Mouse (Mus musculus): Measurements from ENCODE around the gene Creld2.

The Creld2 gene

DNA sequence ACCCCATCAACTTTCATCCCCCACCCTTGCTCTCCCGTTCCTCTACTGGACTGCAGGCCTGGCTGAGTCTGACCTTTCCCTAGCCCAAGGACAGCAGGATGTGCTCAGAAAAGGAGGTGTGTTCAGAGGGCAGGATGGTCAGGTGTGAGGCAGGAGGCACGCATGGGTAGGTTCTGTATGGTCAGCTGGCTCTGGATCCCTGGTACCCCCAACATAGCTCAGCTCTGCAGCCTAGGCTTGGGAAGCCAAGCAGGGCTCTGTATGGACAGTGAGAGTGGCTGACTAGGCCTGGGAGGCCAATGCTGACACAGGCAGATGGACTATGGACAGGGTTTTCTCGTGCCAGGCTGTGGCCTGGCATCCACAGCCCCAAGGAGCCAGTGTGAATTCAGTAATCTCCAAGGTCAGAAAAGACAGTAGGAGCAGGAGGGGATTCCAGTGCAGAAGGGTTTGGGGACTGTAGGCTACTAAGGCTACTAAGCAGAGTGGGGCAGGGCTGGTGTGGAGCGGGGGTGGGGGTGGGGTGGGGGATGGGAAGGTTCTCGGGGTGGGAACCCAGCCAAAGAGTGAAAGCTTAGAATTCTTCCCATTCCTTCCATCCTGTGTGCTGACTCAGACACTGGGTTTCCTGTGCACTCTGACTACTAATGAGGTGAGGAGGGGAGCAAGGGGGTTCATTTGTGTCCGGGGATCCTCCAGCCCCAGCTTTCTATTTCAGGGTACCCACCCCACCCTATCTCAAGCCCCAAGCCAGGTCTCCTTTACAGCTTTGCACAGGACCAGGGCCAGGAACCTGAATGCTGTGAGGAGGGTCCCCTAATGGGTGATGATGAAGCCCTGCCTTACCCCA lies 34.9 kb downstream of the Creld2 start:
- DNase-seq, result no peak

DNA sequence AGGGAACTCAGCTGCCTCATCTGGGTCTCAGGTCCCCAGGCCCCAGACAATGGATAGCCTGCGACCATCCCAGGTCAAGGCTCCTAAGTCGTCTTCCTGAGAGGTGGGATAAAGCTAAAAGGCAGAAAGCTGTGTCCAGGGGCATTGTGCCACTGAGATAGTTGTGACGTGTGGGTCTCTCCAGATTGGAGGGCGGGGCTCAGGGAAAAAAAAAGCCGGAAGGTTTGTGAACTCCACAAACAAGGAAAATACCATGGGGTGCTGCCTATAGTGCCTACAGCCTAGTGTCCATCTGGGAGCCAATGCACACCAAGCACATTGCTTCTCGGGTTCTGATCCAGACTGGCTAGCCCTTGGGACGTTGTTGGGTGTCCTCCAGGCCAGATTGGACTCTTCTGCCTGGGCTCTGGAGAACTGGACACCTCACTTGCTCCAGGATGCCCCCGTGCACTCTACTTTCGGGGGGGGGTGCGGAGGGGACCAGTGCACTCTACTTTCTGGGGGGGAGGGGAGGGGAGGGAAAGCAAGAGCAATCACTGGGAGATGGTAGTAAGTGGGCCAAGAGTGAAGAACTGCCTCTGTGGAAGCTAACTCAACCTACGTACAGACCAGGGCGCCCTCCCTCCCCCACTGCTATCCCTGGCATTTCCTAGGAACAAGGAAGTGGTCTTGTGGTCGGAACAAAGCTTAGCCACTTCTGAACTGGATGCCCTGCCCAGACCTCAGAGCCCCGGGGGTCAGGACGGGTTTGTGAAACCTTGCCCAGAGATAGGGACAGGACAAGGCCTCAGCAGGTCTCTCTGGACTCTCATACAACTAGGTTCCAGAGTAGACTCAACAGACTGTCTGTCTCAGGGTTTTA lies 35.8 kb downstream of the Creld2 start:
- no peak for DNase-seq

DNA sequence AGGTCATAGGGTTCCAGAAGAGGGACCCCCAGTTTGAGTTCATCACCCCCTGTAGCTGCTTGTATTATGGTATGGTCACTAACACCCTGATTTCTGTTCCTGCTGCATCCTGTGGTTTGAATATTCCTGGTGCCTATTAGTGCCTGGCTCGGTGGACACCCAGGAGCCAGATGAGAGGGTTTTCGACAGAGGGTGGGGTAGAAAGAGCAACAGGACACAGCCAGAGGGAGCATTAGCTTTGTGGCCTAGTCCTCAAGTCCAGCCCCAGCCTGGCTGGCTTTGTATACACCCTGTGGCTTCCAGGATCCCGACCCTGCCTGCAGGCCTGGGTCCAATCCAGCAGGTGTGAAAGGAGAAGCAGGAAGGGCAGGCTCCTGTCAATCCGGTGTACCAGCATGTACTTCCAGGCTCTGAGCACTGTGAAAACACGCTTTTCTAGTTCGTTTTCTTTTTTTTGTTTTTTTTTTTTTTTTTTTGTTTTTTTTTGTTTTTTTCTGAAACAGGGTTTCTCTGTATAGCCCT lies 36.5 kb downstream of the Creld2 start:
- DNase-seq, result no peak

DNA sequence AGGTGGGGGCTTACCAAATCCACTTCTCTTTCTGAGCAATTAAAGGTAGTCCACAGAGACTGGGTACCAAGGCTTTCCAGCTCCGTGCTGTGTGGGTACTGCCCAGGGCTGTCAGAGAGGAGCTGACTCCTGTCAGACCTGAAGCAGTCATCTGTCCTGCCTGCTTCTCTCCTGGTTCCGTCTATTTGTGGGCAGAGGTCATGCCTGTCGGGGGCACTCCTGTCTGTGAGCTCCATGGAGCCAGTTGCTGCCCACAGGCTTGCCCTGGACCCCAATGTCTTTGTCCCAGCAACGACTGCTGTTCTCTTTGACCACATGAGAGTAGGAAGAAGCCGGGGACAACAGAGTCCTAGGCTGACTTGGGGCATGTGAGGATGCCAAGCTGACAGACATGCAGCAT lies 37.2 kb downstream of the Creld2 start:
- DNase-seq, result no peak

DNA sequence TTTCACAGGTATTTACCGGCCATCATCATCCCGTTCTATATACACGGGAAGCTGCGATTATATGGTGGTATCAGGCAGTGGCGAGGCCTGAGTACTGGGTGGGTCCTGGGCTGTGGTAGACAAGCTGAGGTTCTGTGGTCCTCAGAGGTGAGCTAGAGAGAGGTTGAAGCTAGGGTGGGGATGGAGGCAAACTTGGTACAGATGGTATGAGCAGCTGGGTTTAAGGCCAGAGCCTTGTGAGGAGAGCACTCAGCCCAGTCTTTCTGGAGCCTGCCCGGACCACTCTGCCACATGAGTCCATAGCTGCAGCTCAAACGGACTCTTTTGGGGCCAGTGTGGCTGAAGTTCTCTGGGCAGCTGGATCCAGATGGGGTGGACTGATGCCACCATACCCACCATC lies 37.9 kb downstream of the Creld2 start:
- DNase-seq, result no peak

DNA sequence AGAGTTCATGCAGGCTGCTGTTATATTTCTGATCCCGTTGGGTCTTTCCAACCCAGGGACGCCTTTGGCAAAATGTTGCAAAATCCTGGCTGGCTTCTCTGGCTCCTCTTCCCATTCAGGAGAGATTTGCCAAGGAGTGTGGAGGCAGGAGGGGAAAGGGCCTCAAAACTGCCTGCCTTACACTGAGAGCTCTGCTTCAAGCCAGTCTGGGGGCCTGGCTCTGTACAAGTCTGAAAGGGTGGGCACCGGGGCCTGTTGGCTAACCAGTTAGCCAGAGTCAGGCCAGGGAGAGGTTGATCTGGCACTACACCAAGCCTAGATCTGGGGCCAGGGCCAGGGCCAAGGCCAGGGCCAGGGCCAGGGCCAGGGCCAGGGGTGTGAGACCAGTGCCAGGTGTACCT lies 38.7 kb downstream of the Creld2 start:
- no peak for DNase-seq

DNA sequence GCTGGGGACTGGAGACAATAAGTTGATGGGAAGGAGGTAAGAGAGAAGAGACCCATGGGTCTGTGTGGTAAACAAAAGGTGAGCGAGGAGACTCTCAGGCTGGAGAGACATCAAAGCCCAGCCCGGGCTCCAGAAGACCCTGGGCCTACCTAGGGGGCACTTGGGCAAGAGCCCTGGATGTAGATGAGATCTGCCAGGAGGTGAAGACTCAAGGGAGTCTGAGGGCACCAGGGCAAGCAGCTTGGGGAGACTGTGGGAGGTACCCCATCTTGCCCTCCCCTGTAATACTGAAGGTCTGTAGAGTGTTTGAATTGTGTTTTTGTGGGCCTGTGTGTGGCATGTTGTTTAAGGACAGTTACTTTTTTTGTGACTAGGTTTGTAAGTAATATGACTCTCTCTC lies 39.3 kb downstream of the Creld2 start:
- DNase-seq, result no peak

DNA sequence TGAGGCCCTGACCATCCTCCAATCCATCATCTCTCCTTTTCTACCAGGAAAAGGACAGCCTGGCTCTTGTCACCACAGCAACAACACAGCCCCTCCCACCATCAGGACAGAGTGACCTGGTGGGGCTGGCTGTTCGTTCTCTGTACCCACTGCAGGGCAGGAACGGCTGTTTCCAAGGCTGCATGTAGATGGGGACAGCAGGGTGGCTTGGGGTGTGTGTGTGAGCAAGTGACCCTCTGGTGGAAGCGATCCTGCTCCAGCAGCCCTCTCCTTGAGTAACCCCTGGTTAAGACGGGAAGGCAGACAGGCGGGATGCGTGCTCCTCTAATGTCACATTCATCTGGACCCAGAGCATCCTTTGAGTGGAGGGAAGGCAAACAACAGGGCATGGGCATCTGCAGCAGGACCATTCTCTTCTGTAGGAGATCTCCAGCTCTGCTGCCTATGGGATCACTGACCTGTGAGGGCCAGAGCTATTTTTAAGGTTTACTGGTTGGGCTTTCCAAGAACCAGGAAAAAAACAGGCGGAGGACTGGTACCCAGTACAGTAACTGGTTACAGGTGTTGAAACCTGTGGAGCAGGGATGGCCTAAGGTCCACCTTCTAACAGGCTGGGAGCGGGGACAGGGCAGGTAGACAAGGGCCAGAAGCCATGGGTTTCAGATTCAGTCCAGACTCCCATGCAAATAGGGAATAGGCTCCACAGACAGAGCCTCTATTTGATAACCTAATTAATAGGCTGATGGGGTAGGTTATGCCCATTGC lies 39.9 kb downstream of the Creld2 start:
- DNase-seq, result no peak

DNA sequence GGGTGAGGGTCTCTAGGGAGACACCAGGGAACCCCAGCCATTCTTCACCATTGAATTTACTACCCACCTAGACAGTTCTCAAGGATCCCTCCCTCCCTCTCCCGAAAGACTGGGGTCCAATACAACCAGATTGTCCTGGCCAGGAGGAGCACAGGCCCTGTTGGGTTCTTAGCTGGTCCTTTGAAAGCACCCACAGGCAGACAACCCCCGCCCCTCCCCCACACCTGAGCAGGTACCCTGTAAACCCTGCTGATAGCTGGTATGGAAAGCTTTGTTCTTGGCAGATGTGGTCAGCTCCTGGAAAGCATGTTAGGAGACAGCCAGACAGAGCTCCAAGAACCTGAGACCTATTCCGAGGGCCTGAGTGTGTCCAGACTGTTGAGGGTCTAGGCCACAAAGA lies 41.3 kb downstream of the Creld2 start:
- DNase-seq, result no peak

DNA sequence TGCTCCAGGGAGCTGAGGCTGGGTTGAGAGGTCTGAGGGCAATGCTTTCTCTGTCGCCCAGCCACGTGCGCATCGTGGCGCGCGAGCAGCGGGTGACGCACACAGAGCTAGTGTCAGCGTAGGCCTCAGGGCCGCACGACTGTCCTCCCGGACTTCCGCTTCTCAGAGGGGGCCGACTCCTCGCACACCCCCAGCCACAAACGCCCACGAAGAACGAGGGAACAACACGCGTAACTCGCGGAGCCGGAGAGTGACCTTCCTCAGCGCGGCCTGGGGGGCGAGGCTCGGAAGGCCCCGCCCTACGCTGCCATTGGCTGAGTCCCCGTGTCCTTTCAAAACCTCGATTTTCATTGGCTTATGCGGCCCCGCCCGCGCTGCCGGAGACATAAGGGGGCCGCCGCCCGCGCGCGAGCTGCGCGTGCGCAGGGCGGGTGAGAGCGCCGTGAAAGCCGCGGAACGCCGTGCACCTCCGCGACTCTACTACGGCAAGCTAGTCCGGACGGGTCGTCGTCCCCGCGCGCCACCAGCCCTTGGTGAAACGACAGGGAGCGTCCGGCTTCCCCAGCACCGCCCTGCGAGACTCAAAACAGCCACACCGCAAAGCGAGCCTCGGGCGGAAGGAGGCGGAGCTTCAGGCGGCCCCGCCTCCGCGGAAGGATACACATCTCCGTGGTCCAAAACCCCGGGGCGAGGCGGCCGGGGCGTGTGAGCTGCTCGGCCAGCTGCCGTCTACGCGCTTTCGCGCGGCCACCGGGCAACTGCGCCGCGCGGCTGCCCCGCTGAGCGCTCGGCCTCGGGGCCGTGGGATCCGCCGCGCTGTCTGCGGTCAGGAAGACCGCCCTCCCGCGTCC lies 42.6 kb downstream of the Creld2 start, which contains the start of gene Pim3:
Pim3 (plus strand) TSS at position 415 of the 851 bp plus-strand sequence.
- peak; percentile 93 to 96 for DNase-seq

DNA sequence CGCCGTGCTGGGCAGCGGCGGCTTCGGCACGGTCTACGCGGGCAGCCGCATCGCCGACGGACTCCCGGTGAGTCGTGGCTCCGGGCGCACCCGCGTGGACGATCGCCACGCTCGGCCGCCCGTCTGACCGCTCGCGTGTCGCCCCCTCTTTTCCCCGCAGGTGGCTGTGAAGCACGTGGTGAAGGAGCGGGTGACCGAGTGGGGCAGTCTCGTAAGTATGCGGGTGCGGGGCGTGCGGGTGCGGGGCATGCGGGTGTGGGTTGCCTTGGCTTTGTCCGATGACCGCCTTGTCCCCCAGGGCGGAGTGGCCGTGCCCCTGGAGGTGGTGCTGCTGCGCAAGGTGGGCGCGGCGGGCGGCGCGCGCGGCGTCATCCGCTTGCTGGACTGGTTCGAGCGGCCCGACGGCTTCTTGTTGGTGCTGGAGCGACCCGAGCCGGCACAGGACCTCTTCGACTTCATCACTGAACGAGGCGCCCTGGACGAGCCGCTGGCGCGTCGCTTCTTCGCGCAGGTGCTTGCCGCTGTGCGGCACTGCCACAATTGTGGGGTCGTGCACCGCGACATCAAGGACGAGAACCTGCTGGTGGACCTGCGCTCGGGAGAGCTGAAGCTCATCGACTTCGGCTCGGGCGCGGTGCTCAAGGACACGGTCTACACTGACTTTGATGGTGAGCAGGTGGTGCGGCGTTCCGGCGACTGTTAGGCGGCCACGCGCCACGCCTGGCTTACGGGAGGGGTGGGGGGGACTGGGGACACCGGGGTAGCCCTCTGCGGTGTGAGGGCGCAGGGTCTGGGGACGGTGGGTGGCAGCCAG lies 43.6 kb downstream of the Creld2 start:
- DNase-seq, result peak; percentile 39 to 57

DNA sequence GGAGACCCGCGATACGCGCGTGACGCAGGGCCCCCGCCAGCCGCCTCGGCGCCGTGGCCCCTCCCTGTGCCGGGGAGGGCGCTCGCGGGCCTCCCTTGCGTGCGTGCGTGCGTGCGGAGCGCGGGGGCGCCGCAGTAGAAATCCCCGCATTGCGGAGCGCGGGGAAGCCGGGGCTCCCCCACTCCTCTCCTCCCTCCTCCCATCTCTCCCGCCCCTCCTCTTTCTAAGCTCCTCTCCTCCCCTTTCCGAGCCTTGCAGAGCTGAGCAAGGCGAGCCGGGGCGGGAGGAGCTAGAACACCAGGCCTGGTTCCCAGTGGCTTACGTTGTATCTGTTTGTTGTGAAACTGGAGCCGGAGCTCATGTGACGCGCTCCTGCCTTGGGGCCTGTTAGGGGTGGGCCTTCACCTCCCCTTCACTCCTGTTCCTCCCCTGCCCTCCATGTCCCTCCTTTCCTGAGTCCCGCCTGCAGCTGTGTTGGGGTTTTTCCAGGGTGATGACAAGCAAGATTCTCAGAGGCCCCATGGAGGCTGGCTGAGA lies 44.3 kb downstream of the Creld2 start:
- peak; percentile 53 for DNase-seq

DNA sequence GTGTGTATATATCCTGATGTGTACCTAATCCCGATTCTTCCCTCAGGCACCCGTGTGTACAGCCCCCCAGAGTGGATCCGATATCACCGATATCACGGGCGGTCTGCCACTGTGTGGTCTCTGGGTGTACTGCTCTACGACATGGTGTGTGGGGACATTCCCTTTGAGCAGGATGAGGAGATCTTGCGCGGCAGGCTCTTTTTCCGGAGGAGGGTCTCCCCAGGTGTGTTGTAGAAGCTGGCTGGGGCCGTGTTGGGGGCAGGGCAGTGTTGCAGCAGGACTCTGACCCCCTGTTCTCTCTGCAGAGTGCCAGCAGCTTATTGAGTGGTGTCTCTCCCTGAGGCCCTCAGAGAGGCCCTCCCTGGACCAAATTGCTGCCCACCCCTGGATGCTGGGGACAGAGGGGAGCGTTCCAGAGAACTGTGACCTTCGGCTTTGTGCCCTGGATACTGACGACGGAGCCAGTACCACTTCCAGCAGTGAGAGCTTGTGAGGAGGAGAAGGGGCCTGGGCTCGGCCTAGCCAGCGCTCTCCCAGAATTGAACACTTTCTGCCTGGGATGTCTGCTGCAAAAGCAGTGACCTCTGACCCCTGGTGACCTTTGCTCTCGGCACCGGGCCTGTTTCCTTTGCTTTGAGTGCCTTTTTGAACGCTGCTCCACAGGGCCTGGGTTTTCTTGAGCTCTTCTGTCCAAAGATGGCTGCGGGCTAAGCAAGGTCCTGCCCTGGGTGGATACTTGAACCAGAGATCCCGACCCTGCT lies 45.0 kb downstream of the Creld2 start:
- no peak for DNase-seq

DNA sequence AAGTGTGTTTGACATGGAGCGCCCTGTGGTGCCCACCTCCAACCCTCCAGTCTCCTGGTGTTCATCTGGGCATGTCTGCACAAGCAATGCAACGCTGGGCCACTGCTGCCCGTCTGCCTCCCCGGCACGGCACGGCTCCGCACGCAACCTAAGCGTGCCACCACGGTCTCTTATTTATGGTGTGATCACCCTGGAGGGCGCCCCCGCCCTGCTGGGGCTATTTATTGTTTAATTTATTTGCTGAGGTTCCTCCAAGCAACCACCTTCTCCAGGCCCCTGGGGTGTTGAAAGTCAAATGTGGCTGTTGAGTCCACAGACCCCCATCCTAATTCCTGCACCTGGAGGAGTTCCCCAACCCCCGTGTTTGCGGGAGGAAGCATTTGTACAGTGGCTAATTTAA lies 45.6 kb downstream of the Creld2 start:
- DNase-seq, result no peak

DNA sequence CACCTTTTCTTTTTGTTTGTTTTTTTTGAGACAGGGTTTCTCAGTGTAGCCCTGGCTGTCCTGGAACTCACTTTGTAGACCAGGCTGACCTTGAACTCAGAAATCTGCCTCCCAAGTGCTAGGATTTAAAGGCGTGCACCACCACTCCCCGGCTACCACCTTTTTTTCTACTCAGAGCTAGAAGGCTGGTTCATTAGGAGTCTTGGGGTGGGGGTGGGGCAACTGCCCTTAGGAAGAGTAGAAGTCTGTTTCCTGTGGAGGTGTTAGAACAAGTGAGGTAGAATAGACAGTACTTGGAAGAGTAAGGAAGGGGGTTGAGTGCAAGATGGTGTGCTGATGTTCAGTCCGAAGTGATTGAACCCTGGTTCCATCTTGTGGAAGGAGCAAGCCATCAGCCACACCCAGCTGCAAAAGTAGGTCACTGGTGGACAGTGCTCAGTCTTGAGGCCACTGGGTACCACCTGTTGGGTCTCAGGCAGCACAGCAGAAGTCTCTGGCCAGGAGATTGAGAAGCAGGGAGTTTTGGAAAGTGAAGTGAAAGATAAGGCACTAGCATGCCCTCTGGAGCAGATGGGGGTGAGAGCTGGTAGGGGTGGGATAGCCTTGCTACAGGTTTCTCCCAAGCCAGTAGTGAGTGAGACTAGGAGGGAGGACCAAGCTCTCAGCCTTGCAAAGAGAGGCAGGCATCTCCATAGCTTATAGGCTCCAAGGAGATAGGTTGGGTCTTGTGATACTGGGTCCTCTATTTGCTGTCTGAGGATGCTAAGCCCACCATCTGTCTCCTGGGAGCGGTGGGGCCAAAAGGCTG lies 46.6 kb downstream of the Creld2 start:
- no peak for DNase-seq

DNA sequence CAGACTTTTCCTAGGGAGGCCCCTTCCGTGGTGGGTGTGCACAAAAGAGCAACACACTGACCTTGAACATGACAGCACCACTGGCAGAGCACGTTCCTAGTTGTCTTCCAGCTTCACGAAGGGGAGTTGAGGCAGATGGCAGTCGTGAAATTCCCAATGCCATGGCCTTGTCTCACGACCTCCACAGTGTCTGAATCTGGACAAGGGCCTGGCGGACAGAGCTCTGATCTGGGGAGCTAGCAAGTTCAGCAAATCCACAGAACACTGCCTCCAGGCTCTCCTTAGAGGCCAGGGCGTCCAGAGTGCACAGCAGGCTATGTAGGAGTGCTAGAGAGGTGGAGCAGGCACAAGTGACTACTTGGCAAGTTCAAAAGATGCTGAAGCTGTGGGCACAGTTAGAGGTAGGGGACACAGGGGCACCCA lies 47.5 kb downstream of the Creld2 start:
- no peak for DNase-seq

DNA sequence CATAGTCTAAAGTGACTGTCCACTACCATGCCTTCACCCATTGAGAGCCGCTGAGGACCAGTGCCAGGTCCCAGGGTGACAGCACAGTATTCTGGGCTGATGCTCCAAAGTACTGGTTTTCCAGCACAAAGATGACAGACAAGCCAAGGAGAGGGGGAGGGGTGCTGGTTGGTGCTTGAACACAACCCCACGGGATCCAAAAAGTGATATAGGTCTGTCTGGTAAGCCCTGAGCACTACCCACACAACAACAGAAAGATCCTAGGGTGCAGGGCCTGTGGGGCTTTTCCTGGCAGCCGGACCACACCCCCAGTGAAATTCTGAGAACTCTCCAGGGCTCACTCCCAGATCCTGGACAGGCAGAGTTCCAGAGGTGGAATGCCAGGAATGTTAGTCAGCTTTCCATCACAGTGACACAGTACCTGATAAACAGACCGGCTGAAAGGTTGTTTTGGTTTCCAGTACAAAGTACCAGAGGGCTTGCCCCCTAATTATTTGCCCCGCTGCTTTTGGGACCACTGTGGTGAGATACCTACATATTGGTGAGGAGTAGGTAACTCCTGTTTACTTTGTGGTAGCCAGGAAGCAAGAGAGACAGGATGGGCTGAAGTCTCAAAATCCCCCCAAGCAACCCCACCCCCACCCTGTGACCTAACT lies 48.0 kb downstream of the Creld2 start:
- DNase-seq, result no peak

DNA sequence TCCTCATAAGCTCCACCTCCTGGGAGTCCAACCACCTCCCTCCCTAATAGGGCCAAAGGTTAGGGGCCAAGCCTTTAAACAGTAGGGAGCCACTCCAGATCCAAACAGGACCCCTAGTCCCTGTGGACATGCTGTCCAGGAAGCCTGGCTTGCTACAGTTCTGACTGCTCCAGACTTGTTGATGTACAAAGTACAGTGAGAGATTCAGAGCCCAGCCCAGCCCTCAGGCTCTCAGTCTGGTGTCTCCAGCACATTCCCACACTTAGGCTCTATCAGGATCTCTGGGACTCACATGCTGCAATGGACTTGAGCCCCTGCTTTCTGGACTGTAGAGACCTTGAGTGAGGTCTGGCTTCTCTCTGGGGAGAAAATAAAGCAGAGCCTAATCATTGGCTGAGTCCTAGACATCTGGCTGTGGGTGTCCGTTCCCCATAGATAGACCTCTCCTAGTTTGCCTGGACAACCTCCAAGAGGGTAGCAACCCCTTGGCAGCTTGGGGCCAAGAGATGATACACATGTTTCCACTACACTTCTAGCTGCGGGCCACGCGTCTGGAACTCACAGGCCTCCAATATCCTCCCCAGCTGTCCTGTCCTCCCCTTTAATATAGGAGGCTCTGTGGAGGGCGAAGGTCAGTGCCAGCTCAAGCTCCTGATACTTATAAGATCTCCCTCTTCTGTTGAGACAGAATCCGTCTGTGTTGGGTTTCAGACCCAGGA lies 48.7 kb downstream of the Creld2 start:
- DNase-seq, result no peak

Data from spleen, adult 18-20 months (tissue).